Mouse (Mus musculus) mouse trophoblast stem cell (cell line): ENCODE results near the gene Birc7.

Source experiments
- in situ Hi-C, 2 experiments: fragments of 300-500 bp; cut with MseI, MboI; formaldehyde crosslinking; loops; 2 replicates in 1 of 2; 3 replicates in 1 of 2; pipeline ENCODE4 v1.15.1; 2025

Birc7 gene

DNA sequence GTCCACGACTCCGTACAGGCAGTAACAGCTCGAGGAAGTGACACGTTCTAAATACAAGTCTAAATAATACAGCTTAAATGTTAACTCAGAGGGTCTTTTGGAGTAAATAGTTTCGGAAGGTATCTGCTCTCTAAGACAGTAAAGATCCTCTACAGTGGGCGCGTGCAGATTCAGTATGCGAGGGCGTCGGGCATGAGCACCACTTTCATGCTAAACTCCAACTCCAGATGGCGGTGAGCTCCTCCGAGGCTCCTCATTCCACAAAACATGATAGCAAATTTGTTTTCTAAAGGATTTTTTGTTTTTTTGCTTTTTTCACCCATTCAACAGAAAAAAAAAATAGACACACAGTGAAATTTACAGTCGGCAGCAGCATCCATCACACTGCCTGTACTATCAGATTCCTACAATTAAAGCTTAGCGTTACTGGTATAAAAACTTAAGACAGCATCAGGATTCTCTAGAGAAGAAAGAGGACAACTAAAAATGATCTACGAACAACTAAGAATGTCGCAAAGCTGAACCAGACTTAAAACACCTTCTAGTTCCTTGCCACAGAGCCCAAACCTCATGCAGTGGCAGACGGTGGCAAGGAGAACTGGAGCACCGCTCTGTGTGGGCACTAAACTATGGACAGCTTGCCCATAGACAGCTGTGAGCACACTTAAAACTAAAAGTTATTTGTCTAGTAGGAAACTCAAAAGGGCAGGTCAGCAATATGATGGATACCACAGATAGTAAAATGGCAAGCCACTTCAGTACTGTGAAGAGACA is 24.2 kb upstream of the Birc7 start:
- in situ Hi-C loops, result no loop called here

- in situ Hi-C loops, result no loop called here
Measured at GRCm38 (mm10) chr2:180905556-180906221, 23.1 kb upstream of the Birc7 start.

- in situ Hi-C loops, result no loop called here
Measured at GRCm38 (mm10) chr2:180910928-180911327, 17.9 kb upstream of the Birc7 start.

DNA sequence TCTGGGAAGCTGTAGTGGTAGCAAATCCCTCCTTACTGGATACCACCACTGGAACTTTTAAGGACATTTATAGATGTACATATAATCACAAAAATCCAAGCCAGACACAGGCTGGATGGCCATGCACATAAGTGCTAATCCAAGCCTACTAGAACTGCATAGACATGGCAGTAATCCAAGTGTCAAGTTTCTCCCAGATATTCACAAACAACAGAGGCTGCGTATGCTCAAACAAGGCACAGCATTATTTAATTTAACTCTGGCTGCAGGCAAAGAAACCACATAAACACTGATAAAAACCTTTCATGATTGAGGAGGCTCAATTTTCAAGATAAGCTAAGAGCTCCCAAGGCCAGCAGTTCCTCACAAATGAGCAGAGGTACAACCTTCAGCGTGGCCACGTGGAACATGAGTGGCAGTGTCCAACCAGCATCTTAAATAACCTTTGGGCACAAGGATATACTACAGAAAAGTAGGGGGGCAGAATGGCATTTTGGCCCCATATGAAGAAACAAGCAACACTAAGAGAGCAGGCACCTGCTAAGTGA is 12.9 kb upstream of the Birc7 start:
- in situ Hi-C loops, result no loop called here

DNA sequence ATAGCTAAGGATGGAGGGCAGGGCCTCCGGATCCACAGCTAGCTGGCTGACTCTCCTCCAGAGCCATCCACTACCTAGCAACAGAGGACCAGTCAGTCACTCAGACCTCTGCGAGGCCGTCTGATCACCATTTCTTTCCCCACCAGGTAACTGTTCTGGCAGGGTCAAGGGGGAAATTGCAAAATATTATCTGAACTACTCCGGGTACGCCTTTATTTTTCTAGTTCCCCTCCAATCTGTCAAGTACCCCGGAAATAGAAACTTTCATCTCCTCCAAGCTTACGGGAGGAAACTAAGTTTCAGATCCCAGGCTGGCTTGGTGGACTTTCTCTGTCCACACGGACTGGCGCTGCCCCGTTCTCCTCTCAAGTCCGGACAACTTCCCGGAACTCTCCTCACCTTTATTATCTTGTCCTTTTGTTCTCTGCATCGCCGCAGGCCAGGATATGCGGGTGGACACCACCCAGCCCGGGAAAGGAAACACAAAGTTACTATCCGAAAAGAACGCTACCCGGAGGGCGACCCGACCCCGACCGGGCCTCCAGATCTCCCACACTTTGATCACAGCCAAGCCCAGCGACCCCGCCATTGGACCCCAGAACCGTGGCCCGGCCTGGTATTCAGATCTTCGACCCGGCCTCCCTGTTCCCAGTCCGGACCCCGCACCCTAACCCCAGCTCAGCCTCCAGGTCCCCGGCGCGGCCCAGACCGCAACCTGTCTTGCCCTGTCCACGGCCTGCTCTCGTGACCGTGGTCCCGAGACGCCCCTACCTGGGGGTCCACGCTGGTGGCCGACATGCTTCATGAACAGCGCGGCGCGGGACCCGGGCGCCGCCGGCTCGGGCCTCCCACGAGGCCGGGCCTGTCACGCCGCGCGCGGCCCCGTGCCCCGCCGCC is 8.7 kb upstream of the Birc7 start:
- in situ Hi-C loops, result loop anchor here in 1 of 2 experiments (5.0 kb wide), 1 partner anchor 42 kb away; no protein-coding TSS in a partner anchor

- in situ Hi-C loops, result loop anchor here in 1 of 2 experiments (5.0 kb wide), 1 partner anchor 41 kb away; no protein-coding TSS in a partner anchor
Measured at GRCm38 (mm10) chr2:180920810-180921400, 7.9 kb upstream of the Birc7 start, which contains the start of gene Ythdf1. Ythdf1 (minus strand) TSS chr2:180920949.

GRCm38 (mm10) chr2:180922739-180923138 is 6.1 kb upstream of the Birc7 start:
- in situ Hi-C loops, result loop anchor here in 1 of 2 experiments (5.0 kb wide), 1 partner anchor 40 kb away; no protein-coding TSS in a partner anchor

- in situ Hi-C loops, result loop anchor here in 1 of 2 experiments (5.0 kb wide), 1 partner anchor 37 kb away; no protein-coding TSS in a partner anchor
Measured at GRCm38 (mm10) chr2:180925176-180925575, 3.6 kb upstream of the Birc7 start.

DNA sequence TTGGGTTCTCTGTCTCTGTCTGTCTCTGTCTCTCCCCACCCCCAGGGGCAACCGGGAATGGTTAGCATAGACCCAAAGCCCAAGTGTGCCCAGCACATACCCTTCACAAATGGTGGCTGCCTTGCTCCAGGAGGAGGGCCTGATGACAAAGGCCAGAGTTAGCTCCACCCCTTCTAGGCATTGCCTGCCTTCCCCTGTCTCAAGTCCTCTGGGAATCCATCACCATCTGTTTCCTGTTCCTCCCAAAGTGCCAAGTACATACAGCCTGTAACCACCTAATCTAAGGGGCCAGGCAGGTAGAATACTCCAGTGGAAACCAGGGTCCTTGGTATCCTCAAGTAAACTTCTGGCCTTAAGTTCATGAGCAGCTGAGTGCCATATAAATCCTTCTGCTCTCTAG is 3.6 kb downstream of the Birc7 start:
- in situ Hi-C loops, result no loop called here

DNA sequence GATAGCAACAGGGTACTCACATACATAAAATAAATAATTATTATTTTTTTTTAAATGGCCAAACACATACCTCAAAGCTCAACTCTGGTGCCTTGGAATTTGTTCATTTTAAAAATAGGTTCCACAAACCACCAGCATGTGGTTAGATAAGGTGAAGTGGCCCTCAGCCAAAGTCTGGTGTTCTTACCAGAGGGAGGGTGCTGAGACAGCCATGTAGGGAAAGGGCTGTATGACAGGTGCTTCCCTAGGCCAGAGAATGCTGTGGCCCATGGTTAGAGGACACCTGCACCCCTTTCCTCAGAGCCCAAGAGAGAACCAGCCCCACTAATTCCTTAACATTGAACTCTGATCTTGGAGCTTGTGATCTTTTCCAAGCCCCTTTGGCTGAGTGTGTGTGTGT is 11.4 kb downstream of the Birc7 start:
- in situ Hi-C loops, result no loop called here

GRCm38 (mm10) chr2:180941869-180942268 is 13.0 kb downstream of the Birc7 start:
- in situ Hi-C loops, result no loop called here

DNA sequence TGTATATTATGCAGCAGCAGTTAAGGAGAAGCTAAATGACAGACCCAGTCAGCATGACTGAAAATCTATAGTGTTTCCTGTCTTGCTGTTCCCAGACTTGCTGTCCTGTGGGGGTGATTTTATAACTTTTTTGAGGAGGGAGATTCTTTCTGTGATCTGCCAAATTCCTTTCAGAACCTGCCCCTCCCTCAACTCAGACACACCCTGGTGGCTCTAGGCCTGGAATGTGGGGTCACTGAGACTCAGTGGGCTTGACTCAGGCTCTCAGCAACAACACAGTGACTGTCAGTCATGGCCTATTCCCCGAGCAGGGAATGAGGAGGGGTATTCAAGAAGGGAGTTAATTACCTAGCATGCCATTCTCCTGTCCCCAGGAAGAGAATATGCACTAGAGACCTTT is 21.1 kb downstream of the Birc7 start:
- in situ Hi-C loops, result no loop called here

GRCm38 (mm10) chr2:180952731-180953171 is 23.9 kb downstream of the Birc7 start:
- in situ Hi-C loops, result no loop called here

GRCm38 (mm10) chr2:180953638-180954037 is 24.8 kb downstream of the Birc7 start:
- in situ Hi-C loops, result no loop called here

- in situ Hi-C loops, result no loop called here
Measured at GRCm38 (mm10) chr2:180954061-180955047, 25.5 kb downstream of the Birc7 start, which contains the start of gene Nkain4. Nkain4 (minus strand) TSS chr2:180954699.

DNA sequence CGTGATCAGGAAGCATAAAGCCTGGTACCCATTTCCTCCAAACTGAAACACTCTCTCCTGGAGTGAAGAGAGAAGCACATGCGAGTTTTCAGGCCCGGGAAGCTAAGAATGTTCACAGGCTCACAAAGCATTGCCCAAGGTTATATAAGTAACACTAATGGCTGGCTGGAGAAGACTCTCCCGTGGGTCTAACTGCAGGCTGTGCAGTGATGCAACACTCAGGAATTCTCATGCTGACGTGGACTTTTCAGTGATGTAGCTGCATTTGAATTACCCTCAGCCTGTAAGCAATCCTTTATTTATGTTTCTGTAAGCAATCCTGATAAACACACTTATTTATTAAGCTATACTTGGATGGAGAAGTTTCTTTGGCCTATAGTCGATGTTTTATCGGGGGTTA is 30.8 kb downstream of the Birc7 start:
- in situ Hi-C loops, result loop anchor here (5.0 kb wide), 2 partner anchors 32 to 37 kb away; partner anchors contain the start of genes Birc7 (in 1 of the 2) and Ythdf1 (in 1 of the 2)

DNA sequence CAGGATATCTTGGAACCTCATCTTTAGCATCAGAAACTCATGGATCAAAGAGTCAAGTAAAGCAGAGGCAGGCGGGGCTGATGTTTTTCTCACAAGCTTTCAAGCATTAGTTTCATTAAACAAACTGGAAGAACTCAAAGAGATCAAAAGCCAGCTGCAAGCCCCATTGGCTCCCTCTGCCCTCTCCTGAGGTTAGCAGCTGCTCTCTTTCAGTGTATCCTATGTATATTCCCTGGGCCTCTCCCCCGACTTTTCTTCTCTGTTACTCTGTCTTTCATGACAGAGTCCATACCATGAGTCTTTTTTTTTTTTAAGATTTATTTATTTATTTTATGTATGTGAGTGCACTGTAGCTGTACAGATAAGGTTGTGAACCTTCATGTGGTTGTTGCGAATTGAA is 31.4 kb downstream of the Birc7 start:
- in situ Hi-C loops, result loop anchor here (5.0 kb wide), 2 partner anchors 33 to 38 kb away; partner anchors contain the start of genes Birc7 (in 1 of the 2) and Ythdf1 (in 1 of the 2)

- in situ Hi-C loops, result loop anchor here (5.0 kb wide), 2 partner anchors 35 to 40 kb away; partner anchors contain the start of genes Birc7 (in 1 of the 2) and Ythdf1 (in 1 of the 2)
Measured at GRCm38 (mm10) chr2:180962616-180963308, 33.9 kb downstream of the Birc7 start.
